Mouse (Mus musculus) heart, adult 11 months (tissue): Measurements from ENCODE around the gene Pde4b.

ENCODE experiments used
- DNase-seq: peaks from one replicate; pipeline ENCODE4 v3.0.0; 2022

Gene Pde4b

DNA sequence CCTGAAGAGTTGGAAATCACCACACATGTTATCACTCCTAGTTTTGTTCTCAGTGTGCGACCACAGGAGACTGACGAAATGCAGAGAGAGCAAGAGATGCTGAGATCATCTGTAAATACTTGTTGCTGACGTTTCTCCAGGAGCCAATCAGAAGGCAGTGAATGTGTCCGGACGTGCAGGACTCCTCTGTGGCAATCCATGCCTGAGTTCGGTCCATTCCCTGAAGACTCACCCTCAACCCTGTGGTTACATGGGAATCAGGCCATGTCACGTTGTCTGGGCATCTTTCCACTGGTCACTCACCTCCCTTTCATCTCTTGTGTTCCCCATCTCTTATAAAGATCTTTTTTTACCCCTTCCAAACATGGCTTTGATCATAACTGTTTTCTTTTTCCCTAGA lies 468.2 kb downstream of the Pde4b start:
- no peak for DNase-seq

- no peak for DNase-seq
These were observed 469.7 kb downstream of the Pde4b start for GRCm38 (mm10) chr4:102557006-102557405.

GRCm38 (mm10) chr4:102557508-102558220 lies 470.3 kb downstream of the Pde4b start:
- DNase-seq, result peak; percentile 96

- no peak for DNase-seq
These were observed 471.0 kb downstream of the Pde4b start for GRCm38 (mm10) chr4:102558328-102558727.

GRCm38 (mm10) chr4:102560676-102561280 lies 473.4 kb downstream of the Pde4b start:
- no peak for DNase-seq

DNA sequence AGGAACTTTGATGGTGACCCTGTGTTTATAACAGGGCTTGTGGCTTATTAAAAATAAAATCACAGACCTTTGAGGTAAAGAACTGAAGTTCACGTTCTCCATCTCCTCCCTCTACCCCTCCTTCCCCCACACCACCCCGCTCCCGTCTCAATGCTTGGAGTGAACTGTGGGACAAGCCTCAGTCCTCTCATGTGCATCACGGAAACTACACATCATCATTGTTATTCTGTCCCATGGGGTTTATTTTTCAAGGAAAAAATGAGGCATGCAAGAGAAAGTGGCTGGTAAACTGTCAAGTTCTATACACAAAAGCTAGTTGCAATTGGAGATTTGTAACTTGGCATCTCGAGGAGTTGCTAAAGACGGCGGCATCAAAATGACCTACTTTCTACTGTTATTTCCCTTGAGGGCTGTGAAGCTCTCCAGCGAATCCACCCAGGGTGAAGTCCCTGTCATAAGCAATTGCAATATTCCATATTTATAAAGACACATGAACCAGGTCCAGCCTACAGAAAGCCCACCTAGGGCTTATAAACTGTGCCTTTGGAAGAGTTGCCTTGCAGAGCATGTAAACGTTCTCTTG lies 476.0 kb downstream of the Pde4b start:
- DNase-seq, result peak; percentile 91

DNA sequence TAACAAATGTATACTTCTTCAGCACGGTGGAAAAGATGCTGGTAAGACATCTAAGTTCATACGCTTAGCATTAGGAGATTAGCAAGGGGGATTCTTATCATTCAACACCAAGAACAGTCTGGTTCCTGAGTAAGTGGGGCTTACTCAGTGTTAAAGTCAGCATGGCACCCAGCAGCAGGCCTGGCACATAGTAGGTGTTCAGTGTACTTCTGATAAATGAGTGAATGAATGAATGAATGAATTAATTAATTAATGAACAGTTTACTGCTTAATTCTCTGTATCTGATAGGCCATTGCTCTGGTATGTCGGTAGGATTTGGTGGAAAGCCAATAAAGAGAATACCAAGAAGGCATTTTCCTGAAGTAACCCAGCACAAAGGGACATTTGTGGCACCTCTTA lies 476.9 kb downstream of the Pde4b start:
- peak; percentile 31 for DNase-seq

DNA sequence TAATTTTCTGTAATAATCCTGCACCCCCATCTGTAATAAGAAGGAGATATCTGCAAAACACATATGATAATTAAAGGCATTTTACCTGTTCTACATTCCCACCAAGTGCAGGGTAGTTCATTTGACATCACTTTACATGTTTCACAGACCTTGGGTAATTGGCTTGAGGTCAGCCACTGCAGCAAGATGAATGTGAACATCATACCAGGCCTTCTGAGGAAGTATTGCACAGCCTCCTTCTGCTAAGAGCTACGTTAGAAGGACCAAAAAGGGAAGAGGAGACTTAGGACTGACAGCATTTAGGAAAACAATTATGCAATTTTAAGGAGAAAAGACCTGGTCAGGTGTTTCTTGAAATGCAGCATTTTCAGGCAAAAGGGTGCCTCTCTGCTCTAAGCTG lies 479.1 kb downstream of the Pde4b start:
- peak; percentile 54 for DNase-seq

DNA sequence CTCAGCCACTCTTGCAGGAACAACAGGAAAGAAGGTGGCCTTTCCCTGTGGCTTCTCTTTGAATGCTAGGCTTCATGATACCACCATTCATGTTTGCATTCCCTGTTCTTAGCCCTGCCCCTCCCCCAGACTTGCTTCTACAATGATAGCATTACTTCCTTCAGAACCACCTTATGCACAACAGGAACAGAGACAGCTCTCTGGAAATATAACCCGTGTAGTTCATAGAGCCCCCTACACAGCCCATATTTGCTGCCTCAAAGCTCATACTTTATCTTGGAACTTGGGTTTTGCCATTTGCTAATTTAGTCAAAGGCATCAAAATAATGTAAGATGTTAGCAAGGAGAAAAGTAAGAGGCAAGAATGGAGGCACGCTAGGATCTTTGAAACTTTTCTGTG lies 479.8 kb downstream of the Pde4b start:
- DNase-seq, result peak; percentile 55

GRCm38 (mm10) chr4:102567676-102568254 lies 480.4 kb downstream of the Pde4b start:
- DNase-seq, result peak; percentile 88

- DNase-seq, result peak; percentile 98
These were observed 481.2 kb downstream of the Pde4b start for GRCm38 (mm10) chr4:102568591-102568990.

GRCm38 (mm10) chr4:102569101-102569583 lies 481.8 kb downstream of the Pde4b start:
- DNase-seq, result peak; percentile 87

DNA sequence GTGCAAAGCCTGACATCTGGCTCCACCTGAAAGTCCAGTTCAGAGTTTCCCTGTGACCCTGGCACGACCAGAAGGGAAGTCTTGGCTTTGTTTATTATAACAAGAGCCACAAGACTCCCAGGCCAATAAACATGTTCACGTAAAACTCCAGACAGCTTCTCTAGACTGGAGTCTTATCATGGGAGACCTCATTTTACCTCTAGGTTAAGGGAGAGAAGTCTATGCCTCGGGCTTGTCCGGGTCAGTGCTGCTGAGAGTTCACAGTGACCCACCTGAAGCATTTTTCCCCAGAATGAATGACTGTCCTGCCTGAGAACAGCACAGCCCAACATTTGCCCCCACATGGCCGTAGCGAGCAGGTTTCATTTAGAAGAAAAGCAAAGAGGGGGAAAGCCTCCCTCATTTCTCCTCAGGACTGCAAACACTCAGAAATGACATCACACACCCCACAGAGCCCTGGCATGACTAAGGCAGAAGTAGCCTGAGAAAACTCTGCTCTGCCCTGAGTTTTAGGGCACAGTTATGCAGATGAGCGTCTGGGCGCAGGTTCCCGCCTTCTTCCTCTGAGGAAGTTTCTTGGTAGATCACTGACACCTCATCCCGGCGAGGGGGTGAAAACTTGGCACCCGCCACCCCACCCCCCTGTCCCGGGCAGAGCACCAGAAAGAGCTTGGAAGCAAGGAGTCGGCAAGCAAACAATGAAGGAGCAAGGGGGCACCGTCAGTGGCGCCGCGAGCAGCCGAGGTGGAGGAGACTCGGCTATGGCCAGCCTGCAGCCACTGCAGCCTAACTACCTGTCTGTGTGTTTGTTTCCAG lies 482.8 kb downstream of the Pde4b start:
- DNase-seq, result peak; percentile 98

- no peak for DNase-seq
These were observed 483.5 kb downstream of the Pde4b start for GRCm38 (mm10) chr4:102570766-102571411.

DNA sequence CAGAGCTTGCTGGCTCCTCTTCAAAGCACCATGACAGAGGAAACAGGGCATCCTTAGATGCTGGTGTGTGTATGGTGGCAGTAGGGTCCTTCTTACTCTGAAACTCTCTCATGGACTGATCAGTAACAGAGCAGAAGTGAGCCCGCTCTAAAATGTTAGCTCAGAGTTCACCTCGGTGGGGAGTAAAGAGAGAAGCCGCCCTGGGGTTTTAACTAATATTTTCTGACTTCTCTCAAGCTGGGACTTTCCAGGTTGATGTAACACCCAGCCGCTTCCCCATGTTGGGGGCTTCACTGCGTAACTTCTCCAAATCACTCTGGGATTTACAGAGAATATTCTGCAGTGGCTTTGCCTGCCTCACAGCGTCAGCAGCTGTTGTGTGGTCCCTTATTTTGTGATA lies 484.7 kb downstream of the Pde4b start:
- DNase-seq, result peak; percentile 93

DNA sequence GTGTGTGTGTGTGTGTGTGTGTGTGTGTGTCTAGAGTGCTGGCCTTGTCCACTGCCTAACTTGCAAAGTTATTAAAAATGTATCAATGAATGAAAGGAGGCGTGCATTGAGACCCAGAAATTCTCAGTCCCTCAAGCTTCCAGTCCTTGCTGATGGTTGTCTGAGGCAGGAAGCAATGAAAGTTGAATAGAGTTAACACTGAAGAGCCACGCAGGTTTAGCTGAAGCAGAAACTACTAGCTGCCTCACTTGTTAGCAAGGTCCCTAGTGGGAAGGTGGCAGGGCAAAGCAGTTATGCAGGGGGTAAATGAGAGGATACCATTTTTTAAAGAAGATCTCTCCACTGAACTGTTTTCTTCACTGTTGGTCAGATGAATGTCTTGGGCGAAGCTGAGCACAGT lies 485.2 kb downstream of the Pde4b start:
- peak; percentile 85 for DNase-seq

DNA sequence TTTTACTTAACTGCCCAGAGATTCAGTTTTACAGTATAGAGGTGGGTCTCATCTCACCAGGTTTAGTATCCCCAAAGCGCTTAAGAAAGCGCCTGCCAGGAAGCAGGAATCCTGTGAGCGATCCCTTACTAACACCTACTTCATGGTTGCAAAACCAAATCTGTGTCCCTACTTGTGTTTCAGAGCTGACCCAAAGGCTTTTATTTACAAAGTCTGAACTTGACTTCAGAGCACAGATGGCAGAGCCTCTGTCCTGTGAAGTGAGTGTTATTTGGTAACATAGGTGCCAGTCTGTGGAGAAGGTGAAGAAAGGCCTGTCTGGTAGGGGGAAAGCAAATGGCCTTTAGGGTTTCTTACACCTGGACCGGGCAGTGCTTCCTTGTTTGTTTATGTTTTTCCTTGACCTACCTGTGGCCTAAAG lies 486.0 kb downstream of the Pde4b start:
- peak; percentile 90 for DNase-seq

DNA sequence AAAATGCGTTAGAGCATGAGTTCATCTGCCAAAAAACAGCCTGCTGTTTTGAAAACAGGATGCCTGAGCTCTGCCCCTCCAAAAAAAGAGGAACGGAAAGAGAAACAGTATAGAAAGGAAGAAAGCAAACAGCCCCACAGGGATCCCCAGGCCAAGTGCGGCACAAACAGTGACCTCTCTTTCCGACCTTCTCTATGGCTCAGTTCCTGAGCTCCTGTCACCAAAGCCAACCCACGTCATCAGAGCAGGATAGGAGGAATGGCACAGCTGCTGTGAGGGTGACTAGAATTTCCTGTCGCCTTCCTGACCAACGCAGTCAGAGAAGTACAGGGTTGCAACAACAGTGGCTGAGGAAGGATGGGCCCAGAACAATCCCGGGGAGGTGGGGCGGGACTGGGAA lies 486.9 kb downstream of the Pde4b start:
- DNase-seq, result peak; percentile 99

- DNase-seq, result peak; percentile 90
These were observed 487.4 kb downstream of the Pde4b start for GRCm38 (mm10) chr4:102574666-102575254.

DNA sequence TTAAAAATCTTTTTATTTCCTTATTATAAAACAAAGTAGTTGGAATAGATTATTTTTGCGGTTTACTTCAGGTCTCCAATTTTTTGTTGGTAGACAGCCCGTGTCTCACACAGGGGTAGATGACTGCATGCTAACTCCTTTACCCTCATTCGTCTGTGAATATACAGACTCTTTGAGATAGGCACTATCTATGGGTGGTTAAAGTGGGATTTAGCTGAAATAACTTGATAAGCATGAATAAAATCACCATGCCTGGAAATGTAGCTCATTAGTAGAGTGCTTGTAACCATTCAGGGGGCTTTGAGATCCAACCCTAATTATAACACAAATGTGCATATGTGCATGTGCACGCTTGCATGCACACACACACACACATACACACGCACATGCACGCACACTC lies 488.8 kb downstream of the Pde4b start:
- DNase-seq, result peak; percentile 90

DNA sequence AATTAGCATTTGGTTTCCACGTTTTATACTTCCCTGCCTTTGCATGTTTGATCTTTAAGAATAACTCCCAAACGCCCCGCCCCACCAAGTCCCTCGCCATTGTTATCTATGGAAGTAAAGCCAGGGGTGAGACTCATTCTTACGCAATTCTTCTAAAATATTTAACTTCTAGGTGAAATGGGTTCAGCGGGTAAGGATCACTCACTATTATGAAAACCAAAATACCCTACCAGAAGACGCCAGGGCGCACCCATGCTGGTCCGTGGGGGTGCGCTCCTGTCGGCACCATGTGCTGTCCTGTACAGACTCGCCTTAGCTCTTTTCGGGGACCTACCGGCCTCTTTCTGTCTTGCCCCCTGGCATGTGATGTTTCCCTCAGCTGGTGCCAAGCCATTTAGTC lies 490.3 kb downstream of the Pde4b start:
- DNase-seq, result peak; percentile 93

- peak; percentile 65 for DNase-seq
These were observed 491.7 kb downstream of the Pde4b start for GRCm38 (mm10) chr4:102579051-102579450.
